Mouse (Mus musculus) intestine, embryonic 14.5 days (tissue): ENCODE results near the gene Coil. TPM values are rescaled to one million over a fixed set of nuclear protein-coding genes. Genes with fewer than 3 reads are reported as not detected.

Experiments used
- ATAC-seq: fragments of 200-750 bp; cut with Nextera tagmentation; replicated peaks from 2 replicates; pipeline ENCODE4 v1.8.0; 2017; ENCODE audit warnings: low read depth, moderate number of reproducible peaks, moderate TSS enrichment, moderate library complexity; ENCODE audit not compliant: low FRiP score, low TSS enrichment
- DNase-seq: peaks from one replicate; pipeline ENCODE4 v3.0.0-alpha.2; 2018; ENCODE audit warnings: low spot score
- H3K27ac ChIP-seq: fragments of 300-500 bp; sonication (generic); 2 replicates; pipeline ENCODE4 v1.5.1; 2014; ENCODE audit warnings: low read depth, mild to moderate bottlenecking, control low read depth
- H3K27me3 ChIP-seq: fragments of 300-500 bp; sonication (generic); replicated peaks from 2 replicates; pipeline ENCODE4 v1.6.1; 2014; ENCODE audit warnings: low read length, control low read depth; ENCODE audit not compliant: control insufficient read depth, insufficient read depth
- H3K36me3 ChIP-seq: fragments of 300-500 bp; sonication (generic); 2 replicates; pipeline ENCODE4 v1.6.1; 2014; ENCODE audit warnings: low read length, control low read depth; ENCODE audit not compliant: control insufficient read depth, insufficient read depth
- H3K4me1 ChIP-seq: fragments of 300-500 bp; sonication (generic); replicated peaks from 2 replicates; pipeline ENCODE4 v1.6.1; 2014; ENCODE audit warnings: low read length, control low read depth, mixed read lengths; ENCODE audit not compliant: control insufficient read depth, insufficient read depth
- H3K4me2 ChIP-seq: fragments of 300-500 bp; sonication (generic); 2 replicates; pipeline ENCODE4 v1.6.1; 2014; ENCODE audit warnings: low read length
- H3K4me3 ChIP-seq: fragments of 300-500 bp; sonication (generic); 2 replicates; pipeline ENCODE4 v1.5.1; 2014; ENCODE audit warnings: low read depth, low read length, control low read depth, mixed read lengths
- H3K9ac ChIP-seq: fragments of 300-500 bp; sonication (generic); 2 replicates; pipeline ENCODE4 v1.6.1; 2014; ENCODE audit warnings: mild to moderate bottlenecking, low read length
- H3K9me3 ChIP-seq: fragments of 300-500 bp; sonication (generic); 2 replicates; pipeline ENCODE4 v1.6.1; 2016; ENCODE audit warnings: low read length, control low read depth; ENCODE audit not compliant: control insufficient read depth
- WGBS: fragments of 180-500 bp; shearing (Covaris S2); extraction: QIAGEN DNeasy Blood & Tissue Kit; methylation state at CpG from one replicate; pipeline ENCODE4 v1.1.7; 2014; 5-methylcytosine and 5-hydroxymethylcytosine counted together
- polyA plus RNA-seq: library from polyadenylated mRNA; unstranded; fragments of >200 nt; fragmentation: Nextera tagmentation; extraction: Ambion mirVana; gene quantifications from 2 replicates; pipeline ENCODE4 v1.2.1, GENCODE M21; 2014

Coil gene
- polyA plus RNA-seq, 1 experiment from 2014 or later: 10.4 TPM

DNA sequence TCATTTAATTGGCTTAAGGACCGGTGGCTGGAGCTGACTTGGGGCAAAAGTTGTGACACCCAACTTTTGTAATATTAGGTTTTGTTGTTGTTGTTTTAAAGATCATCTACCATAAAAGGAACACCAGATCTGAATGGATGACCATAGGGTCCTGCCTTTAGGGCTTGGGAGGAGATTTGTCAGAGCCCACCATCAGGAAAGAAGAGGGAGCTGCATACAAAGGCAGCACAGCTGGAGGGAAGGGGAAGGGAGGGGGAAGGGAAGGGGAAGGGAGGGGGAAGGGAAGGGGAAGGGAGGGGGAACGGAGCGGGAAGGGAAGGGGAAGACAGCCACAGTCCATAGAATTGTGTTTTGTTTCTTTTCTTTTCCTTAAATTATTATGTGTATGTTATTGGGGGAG, 28.4 kb downstream of the Coil start:
- Histone ChIP-seq H3K4me2 (peak overlapping the region; percentile 73; the same call in 1 of the 2 replicates), H3K9ac (no peak overlapping the region), H3K9me3 (no peaks in the 10 kb centered on the region), H3K4me1 (peaks cover 14% of the 10 kb centered on the region), H3K36me3 (no peaks in the 10 kb centered on the region), H3K27ac (no peak overlapping the region), H3K27me3 (no peaks in the 10 kb centered on the region), H3K4me3 (no peak overlapping the region)
- 19% methylated on average over 3 of the region's 3 CpGs for WGBS
- DNase-seq: no peak
- no peak for ATAC-seq

GRCm38 (mm10) chr11:88998974-88999722, 29.1 kb downstream of the Coil start, which contains the start of gene Trim25:
Trim25 (plus strand) TSS chr11:88999376.
- H3K36me3 ChIP-seq: no peaks in the 10 kb centered on the region

DNA sequence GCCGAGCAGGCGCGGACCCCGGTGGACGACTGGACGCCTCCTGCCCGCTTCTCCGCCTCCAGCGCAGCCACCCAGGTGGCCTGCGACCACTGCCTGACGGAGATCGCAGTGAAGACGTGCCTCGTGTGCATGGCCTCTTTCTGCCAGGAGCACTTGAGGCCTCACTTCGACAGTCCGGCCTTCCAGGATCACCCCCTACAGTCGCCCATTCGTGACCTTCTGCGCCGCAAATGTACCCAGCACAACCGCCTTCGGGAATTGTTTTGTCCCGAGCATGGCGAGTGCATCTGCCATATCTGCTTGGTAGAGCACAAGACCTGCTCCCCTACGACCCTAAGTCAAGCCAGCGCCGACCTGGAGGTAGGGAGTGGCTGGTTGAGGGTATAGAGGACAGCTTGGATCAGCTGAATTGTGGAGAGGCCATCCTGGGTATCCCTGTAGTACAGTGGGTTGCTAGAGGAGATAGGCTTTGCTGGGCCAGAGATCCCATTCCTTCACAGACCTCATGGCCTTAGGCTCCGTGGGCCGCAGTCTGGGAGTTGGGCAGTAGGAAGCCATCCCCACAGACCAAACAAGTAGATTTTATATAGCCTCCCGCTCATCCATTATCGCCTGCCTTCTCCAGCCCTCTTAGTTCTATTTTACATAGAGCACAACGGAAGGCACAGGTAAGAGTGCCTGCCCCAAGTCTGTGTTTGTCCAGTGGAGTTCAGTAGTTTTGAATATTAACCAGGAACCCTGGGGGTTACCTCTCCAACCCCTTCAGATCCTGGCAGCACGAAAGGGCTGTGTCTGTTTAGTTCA, 29.9 kb downstream of the Coil start:
- Histone ChIP-seq H3K4me1 (peaks cover 20% of the 10 kb centered on the region), H3K27ac (peak overlapping the region; percentile 40; the same call in 1 of the 2 replicates), H3K27me3 (no peaks in the 10 kb centered on the region), H3K9me3 (no peaks in the 10 kb centered on the region), H3K36me3 (no peaks in the 10 kb centered on the region), H3K4me3 (peak overlapping the region; percentile 62), H3K9ac (peak overlapping the region; percentile 72), H3K4me2 (peak overlapping the region; percentile 73)
- DNase-seq: peak; percentile 77
- 18% methylated on average over 33 of the region's 33 CpGs for WGBS
- ATAC-seq: 0 out of 2 replicates have a peak, but pooled peaks have one; percentile 0

More at GRCm38 (mm10) chr11:88998974-88999722, 29.1 kb downstream of the Coil start, which contains the start of gene Trim25:
- H3K27me3 ChIP-seq: no peaks in the 10 kb centered on the region
- peak within 1 kb of the TSS; percentile 62 for H3K4me3 ChIP-seq
- 2% methylated on average over 48 of the region's 48 CpGs for WGBS
- peak within 1 kb of the TSS; percentile 40; the same call in 1 of the 2 replicates for H3K27ac ChIP-seq
- H3K4me2 ChIP-seq: peak within 1 kb of the TSS; percentile 73
- no peaks in the 10 kb centered on the region for H3K9me3 ChIP-seq
- DNase-seq: peak; percentile 92
- peak within 1 kb of the TSS; percentile 72 for H3K9ac ChIP-seq
- peaks cover 20% of the 10 kb centered on the region for H3K4me1 ChIP-seq
- peak; percentile 92 for ATAC-seq

DNA sequence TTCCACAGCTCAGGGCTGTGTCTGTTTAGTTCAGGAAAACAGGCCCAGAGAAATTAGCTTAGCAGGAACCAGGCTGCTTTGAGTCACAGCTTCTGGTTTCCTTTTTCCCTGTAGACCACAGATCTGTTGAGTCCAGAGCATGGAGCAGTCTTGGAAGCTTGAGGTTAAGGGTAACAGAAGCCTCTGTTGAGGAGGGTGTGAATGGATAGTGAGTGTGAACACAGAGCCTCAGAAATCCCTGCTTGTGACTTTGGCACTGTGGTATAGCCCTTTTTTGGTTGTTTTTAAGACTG, 30.4 kb downstream of the Coil start:
- Histone ChIP-seq H3K9me3 (no peaks in the 10 kb centered on the region), H3K27me3 (no peaks in the 10 kb centered on the region), H3K36me3 (0 out of 2 replicates have a peak, but pooled peaks cover 4% of the 10 kb centered on the region), H3K27ac (no peak overlapping the region), H3K4me3 (peak overlapping the region; percentile 62), H3K4me1 (peaks cover 20% of the 10 kb centered on the region), H3K9ac (no peak overlapping the region), H3K4me2 (peak overlapping the region; percentile 73)
- no peak for ATAC-seq
- no peak for DNase-seq

GRCm38 (mm10) chr11:89001569-89001968, 31.5 kb downstream of the Coil start:
- DNase-seq: no peak
- Histone ChIP-seq H3K27me3 (no peaks in the 10 kb centered on the region), H3K27ac (no peak overlapping the region), H3K9me3 (no peaks in the 10 kb centered on the region), H3K36me3 (0 out of 2 replicates have a peak, but pooled peaks cover 6% of the 10 kb centered on the region), H3K4me1 (peaks cover 20% of the 10 kb centered on the region), H3K9ac (no peak overlapping the region), H3K4me2 (peak overlapping the region; percentile 20; the same call in 1 of the 2 replicates), H3K4me3 (no peak overlapping the region)
- WGBS: 96% methylated on average over 7 of the region's 7 CpGs
- ATAC-seq: no peak

GRCm38 (mm10) chr11:89002068-89002467, 32.0 kb downstream of the Coil start:
- no peak for DNase-seq
- Histone ChIP-seq H3K36me3 (peaks cover 7% of the 10 kb centered on the region; the same call in 1 of the 2 replicates), H3K4me2 (peak overlapping the region; percentile 29; the same call in 1 of the 2 replicates), H3K27ac (no peak overlapping the region), H3K9ac (0 out of 2 replicates have a peak overlapping the region, but pooled peaks have one; percentile 7), H3K4me3 (no peak overlapping the region), H3K4me1 (peaks cover 20% of the 10 kb centered on the region), H3K27me3 (no peaks in the 10 kb centered on the region), H3K9me3 (no peaks in the 10 kb centered on the region)
- ATAC-seq: no peak
- 84% methylated on average over 5 of the region's 5 CpGs for whole genome bisulfite sequencing

DNA sequence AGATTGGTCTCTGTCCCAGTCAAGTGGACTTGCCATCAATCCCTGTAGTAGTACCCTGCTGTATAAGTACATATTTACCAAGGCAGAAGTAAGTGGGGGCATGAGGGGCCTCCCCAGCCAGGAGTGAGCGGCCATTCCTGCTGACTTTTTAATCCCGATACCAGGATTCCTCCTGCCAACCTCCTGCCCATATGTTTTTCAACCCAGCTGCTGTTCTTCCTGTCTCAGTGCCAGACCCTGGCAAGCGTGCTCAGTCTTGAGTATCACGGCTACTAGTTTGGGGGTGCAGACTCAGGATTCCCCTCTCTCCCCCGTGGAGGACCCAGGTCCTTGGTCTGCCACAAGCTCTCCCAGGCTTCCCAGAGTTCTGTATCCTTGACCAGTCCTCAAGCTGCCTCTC, 32.6 kb downstream of the Coil start:
- 75% methylated on average over 5 of the region's 5 CpGs for WGBS
- Histone ChIP-seq H3K36me3 (peaks cover 12% of the 10 kb centered on the region; the same call in 1 of the 2 replicates), H3K4me3 (no peak overlapping the region), H3K9ac (0 out of 2 replicates have a peak overlapping the region, but pooled peaks have one; percentile 7), H3K4me2 (peak overlapping the region; percentile 29), H3K27me3 (no peaks in the 10 kb centered on the region), H3K27ac (no peak overlapping the region), H3K4me1 (peaks cover 20% of the 10 kb centered on the region), H3K9me3 (no peaks in the 10 kb centered on the region)
- ATAC-seq (no peak), DNase-seq (no peak)

- Histone ChIP-seq H3K4me2 (peak overlapping the region; percentile 29), H3K27me3 (no peaks in the 10 kb centered on the region), H3K36me3 (peaks cover 12% of the 10 kb centered on the region; the same call in 1 of the 2 replicates), H3K9ac (no peak overlapping the region), H3K9me3 (no peaks in the 10 kb centered on the region), H3K4me3 (no peak overlapping the region), H3K4me1 (peaks cover 20% of the 10 kb centered on the region), H3K27ac (no peak overlapping the region)
- 41% methylated on average over 6 of the region's 6 CpGs for WGBS
- DNase-seq: no peak
- no peak for ATAC-seq
Measured at GRCm38 (mm10) chr11:89003078-89003477, 33.0 kb downstream of the Coil start.
